Mouse (Mus musculus) urinary bladder, postnatal 14 days (tissue): ENCODE data around the gene Mllt3.

ENCODE experiments used
- DNase-seq: peaks from one replicate; pipeline ENCODE4 v3.0.0; 2021; ENCODE audit warnings: low spot score

The Mllt3 gene

GRCm38 (mm10) chr4:87774515-87774914, 258.6 kb downstream of the Mllt3 start:
- no peak for DNase-seq

GRCm38 (mm10) chr4:87767711-87768561, 265.2 kb downstream of the Mllt3 start:
- no peak for DNase-seq

GRCm38 (mm10) chr4:87765729-87766128, 267.4 kb downstream of the Mllt3 start:
- no peak for DNase-seq

- no peak for DNase-seq
These were observed 272.1 kb downstream of the Mllt3 start for GRCm38 (mm10) chr4:87761075-87761474.

- DNase-seq = no peak
These were observed 272.9 kb downstream of the Mllt3 start for GRCm38 (mm10) chr4:87760297-87760696.

- no peak for DNase-seq
These were observed 273.5 kb downstream of the Mllt3 start for GRCm38 (mm10) chr4:87759625-87760024.

- no peak for DNase-seq
These were observed 274.1 kb downstream of the Mllt3 start for GRCm38 (mm10) chr4:87759110-87759509.

- DNase-seq = no peak
These were observed 281.7 kb downstream of the Mllt3 start for GRCm38 (mm10) chr4:87751515-87751864.

GRCm38 (mm10) chr4:87750856-87751514, 282.2 kb downstream of the Mllt3 start:
- no peak for DNase-seq

- DNase-seq = no peak
These were observed 283.5 kb downstream of the Mllt3 start for GRCm38 (mm10) chr4:87749532-87750234.

GRCm38 (mm10) chr4:87745016-87745645, 288.0 kb downstream of the Mllt3 start:
- no peak for DNase-seq

- DNase-seq = no peak
These were observed 293.5 kb downstream of the Mllt3 start for GRCm38 (mm10) chr4:87739524-87740128.

- no peak for DNase-seq
These were observed 294.1 kb downstream of the Mllt3 start for GRCm38 (mm10) chr4:87739104-87739503.

- DNase-seq = peak; percentile 18
These were observed 295.9 kb downstream of the Mllt3 start for GRCm38 (mm10) chr4:87737201-87737806.

- no peak for DNase-seq
These were observed 296.4 kb downstream of the Mllt3 start for GRCm38 (mm10) chr4:87736779-87737178.

- no peak for DNase-seq
These were observed 302.0 kb downstream of the Mllt3 start for GRCm38 (mm10) chr4:87731118-87731672.

GRCm38 (mm10) chr4:87728581-87728980, 304.6 kb downstream of the Mllt3 start:
- no peak for DNase-seq

- no peak for DNase-seq
These were observed 309.7 kb downstream of the Mllt3 start for GRCm38 (mm10) chr4:87723448-87723847.
